Mouse (Mus musculus) urinary bladder, postnatal 4 days (tissue): ENCODE results near the gene Plekhg6.

Source experiments
- DNase-seq, 2 experiments: peaks; one replicate each; pipeline ENCODE4 v3.0.0; 2021 to 2022; ENCODE audit warnings: low spot score in 2 of 2

The Plekhg6 gene

DNA sequence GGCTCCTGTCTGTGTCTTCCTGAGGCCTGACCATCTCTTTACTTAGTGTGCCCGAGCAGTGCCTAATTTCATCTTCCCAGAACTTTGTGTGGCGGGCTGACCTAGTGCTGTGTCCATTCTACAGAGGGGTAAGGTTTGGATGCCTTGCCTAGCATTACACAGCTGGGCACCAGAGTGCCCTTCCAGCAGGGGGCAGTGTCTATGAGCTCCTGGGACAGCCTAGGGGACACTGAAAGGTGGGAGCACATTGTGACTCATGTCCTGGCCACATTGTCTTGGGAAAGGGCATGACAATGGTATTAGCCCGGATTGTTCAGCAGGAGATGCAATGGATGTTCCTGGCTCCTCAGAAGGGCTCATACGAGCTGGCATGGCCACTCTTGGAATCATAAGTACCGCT, 52.4 kb downstream of the Plekhg6 start:
- DNase-seq: no peak

DNA sequence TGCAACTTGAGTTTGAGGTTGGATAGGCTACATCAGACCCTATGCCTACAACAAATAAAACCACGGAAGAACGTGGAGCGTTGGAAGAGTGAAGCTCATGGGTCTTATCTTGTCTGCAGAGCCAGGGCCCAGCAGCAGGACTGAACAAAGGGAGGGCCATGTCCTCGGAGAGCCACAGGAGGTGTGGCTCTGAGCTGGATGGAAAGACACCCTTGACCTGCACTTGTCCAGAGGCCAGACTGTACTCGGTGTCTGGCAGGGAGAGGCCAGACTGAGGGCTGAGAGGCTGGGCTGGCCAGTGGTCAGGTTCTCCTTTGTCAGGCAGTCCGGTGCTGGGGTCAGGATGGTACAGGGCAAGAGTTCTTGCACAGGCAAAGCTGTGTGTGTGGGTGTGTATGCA, 55.3 kb downstream of the Plekhg6 start:
- DNase-seq: no peak

DNA sequence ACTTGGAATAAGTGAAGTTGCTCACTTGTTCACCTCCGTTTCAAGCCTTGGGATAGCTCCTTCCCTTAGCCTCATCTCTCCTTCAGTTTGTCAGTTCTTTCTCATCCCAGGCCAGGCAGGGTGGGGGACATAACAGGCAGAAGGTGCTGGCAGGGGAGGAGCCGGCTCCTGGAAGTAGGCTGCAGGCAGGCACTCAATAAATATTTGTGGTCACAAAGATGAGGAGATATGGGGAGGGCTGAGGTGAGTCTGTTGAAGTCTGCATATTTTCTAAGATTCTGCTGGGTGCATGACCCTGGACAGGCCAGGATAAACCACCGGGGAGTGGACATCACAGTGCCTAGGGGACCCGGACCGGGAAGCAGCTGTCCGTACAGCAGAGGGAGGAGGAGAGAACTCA, 57.0 kb downstream of the Plekhg6 start:
- no peak for DNase-seq

DNA sequence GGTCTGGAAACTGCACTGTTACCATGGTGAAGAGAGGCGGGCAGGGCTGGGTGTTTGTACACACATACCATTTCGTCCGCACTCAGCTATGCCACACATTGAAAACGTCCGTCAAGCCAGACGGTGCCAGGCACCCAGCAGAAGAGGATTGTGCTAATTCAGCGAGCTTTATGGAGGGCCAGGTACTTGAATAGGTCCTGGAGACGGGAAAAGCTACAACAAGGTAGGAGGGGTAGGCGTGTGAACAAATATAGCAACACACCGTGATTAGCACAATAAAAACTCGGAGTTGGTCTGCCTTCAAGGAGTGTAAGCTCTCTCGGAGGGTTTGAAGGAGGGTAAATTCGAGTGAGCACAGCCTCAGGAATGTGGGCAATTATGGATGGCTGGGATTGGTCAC, 57.8 kb downstream of the Plekhg6 start:
- no peak for DNase-seq

DNA sequence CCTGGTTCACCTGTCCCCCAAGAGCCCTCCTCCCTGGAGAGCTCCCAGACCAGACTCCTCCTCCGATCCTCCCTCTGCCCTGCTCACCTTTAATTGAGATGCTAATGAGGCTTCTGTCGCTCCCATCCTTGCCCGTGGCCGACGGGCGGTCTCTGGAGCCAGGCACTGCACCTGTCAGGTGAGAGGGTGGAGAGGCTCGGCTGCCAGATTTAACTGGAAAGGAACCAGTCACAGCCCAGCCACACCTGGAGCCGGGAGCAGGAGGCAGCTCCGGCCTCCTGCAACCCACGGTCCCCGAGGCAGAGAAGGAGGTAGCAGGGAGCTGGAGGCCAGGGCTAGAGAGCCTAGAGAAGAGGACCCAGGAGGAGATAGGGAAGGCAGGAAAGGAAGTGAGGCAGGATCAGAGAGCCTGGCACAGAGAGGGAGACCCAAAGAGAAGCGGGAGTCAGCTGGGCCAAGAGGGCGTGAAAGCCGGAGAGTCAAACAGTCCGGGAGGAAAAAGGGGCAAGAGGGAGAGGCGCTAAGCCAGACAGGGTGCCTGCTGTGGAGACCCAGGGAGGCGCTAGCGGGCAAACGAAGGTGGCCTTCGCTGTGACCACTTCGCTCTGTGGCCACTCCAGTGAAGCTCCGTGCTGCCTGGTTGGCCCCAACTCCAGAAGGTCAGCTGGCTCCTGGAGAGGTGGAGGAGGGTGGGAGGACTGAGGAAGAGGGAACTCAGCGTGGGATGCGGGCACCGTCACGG, 59.3 kb downstream of the Plekhg6 start:
- no peak for DNase-seq

DNA sequence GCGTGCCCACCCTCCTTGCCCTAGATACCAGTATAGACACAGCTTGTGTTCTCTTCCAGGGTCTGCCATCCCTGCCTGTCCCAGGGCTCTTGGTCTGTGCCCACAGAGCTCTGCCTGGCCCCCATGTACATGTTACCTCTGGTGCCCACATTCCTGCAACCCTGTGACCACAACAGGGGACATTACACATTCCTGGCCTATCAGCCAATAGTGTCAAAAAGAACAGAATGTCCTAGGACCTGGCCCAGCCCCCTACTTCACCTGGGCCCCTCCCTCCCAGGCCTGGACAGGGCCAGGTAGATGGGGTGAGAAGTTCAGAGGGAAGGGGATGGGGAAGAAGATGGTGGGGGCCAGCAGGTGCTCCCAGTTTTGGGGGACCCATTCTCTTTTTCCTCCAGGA, 60.3 kb downstream of the Plekhg6 start, which contains the start of gene Scnn1a:
Gene Scnn1a (plus strand): TSS at position 337 of the 400 bp plus-strand sequence.
- no peak for DNase-seq

DNA sequence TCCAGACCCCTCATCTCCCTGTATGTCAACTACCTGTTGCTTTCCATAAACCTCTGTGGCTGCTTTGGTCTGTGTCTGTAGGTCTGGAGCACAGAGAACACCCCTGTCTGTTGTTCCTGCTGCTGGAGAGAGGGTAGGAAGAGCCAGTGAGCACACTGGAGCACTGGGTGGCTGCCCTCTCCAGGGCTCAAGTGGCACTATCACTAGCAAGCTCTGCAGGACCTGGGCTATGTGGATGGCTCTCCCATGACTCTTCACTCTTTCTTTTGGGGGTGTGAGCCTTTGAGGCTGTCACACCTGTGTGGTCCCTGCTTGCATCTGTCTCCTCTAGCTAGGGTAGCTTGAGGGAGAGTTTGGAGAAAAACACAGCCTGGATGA, 60.7 kb downstream of the Plekhg6 start:
- DNase-seq: no peak

DNA sequence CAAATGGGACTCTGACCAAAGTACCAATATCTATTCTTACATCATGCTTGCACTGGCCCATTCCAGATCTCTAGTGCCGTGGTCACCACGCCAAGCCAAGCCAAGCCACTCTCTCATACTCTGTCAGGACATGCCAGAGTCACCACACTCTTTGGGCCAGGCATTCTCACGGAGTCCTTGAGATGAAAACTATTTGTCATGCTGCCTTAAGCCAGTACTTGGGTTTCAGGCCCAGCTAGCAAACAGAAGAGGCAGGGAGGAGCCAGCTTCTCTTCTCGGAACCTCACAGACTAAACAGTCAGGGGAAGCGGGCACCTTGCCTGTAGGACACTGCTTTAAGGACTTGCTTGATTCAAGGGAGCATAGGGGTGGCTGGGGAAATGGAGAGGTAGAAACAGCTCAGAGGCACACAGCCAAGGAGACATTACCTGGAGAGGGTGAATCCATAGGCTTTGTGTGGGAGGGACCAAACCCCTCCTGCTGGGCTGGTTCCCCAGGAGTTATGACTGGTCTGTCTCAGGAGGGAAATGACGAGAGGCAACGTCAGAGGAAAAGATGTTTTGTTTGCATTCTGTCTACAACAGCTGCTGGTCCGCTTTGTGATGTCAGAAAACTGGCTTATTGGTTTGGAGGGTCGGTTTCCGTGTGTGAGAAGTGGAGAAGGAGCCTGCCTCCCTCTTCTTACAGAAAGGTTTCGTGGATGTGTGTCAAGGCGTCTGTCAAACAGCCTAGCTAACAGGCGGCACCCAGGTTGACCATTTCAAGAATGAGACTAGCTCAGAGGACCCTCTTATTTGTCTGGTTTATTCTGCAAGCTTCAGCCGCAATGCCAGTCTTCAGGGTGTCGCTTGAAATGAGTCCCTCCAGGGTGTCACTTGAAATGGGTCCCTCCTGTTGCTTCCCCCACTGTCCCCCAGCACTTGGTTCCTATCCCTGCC, 61.3 kb downstream of the Plekhg6 start:
- DNase-seq: no peak

DNA sequence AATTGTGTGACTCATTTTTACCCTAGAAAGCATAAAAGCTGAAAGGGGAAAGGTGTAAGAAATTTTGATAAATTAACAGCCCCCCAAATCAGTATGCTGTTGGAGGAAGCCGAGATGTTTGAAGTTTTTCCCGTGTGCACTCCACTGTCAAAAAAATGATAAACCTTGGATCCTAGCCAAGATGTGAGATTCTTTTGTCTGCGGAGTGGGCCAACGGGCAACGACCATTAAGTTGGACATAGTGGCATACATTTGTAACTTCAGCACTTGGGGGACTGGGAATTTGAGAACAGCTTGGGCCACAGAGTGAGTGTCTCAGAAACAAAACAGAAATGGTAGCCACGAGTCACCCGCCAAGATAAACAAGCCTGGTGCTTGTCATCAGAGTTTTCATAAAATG, 63.5 kb downstream of the Plekhg6 start:
- DNase-seq: no peak

DNA sequence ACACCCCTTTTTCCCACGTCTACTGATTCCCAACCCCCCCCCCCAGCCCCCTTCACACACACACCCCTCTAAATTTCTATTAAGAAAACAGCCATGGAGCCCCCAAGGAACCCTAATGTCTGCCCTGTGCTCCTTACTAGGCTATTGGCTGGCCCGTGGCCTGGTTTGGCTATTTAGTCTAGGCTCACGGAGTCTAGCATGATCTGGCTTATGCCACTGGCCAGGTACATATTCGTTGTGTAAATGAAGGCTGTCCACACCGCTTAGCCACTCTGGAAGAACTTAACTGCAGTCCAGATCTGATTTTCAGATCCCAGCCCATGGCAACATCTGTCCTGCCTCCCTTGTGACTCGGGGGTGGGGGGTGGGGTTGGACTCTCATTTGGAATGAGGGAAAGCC, 65.8 kb downstream of the Plekhg6 start:
- no peak for DNase-seq

DNA sequence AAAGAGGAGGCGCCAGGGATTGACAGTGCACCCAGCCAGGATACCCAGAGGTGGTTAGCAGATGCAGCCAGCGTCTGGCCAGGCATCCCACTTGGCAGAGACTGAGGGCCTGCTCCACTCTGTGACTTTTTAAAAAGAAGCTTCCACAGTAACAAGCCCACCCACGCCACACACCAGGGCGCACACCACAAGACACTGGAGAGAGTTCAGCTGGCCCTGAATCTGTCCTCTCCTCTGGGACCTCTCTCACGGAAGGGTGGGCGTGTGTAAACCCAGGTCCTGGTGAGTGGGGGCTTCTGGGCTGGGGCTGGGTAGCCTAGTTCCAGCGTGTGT, 66.4 kb downstream of the Plekhg6 start:
- no peak for DNase-seq

DNA sequence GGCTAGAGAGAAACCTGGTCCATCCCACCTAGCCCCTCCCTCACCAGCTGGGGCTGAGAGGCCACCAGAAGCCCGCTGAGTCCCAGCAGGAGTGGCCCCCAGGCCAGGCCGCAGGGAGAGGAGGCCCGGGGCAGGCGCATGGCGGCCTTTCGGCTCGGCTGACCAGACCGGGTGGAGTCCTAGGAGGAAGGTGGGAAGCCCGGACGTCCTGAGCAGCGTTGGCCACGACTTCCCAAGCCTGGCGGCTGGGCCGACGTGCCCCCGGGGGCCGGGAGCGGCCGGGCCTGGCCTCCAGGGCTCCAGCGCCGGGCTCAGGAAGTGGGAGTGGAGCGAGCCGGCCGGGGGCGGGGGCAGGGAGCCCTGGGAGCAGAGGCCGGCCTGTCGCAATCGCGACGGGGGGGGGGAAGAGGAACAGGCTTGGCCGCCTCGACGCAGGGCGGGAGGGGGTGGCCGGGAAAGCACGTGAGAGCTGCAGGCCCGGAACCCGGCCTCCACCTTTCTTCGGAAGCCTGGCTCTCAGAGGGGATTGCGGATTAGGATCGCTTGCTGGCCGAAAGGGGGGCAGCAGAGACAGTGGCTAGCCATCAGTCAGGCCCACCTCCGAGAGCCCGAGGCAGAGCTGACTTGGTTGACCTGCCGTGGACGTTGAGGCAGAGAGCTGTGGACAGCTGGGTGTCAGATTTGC, 66.9 kb downstream of the Plekhg6 start, which contains the start of gene Ltbr:
Gene Ltbr (minus strand): TSS at position 340 of the 685 bp plus-strand sequence.
- DNase-seq: peak; percentile 87 to 89
